Mouse (Mus musculus) spleen, adult 2 months (tissue): ENCODE measurements around the gene Rap2a.

Experiments
- CTCF ChIP-seq: fragments of 200-500 bp; IDR thresholded peaks from 2 replicates; pipeline ENCODE4 v1.5.1; 2011; ENCODE audit warnings: mild to moderate bottlenecking, inconsistent platforms; ENCODE audit not compliant: insufficient read depth, insufficient read length, insufficient replicate concordance; ENCODE audit errors: extremely low read depth
- POLR2A ChIP-seq: fragments of 200-500 bp; IDR thresholded peaks from 2 replicates; pipeline ENCODE4 v1.6.1; 2011; ENCODE audit warnings: low read depth, low read length, inconsistent platforms

- no peak for TF ChIP-seq CTCF
- no peak for TF ChIP-seq POLR2A
Measured at GRCm38 (mm10) chr14:120539128-120539527, 60.9 kb downstream of the Rap2a start.
